Mouse (Mus musculus) limb, embryonic 14.5 days (tissue): Measurements from ENCODE around the gene Ppp6r2. TPM values are rescaled to one million over a fixed set of nuclear protein-coding genes. Genes with fewer than 3 reads are reported as not detected.

ENCODE experiments used
- ATAC-seq: fragments of 200-750 bp; cut with Nextera tagmentation; 2 replicates; pipeline ENCODE4 v1.8.0; 2017; ENCODE audit warnings: low read depth, moderate number of reproducible peaks, moderate TSS enrichment; ENCODE audit not compliant: low FRiP score
- DNase-seq: peaks from one replicate; pipeline ENCODE4 v3.0.0-alpha.2; 2015; ENCODE audit warnings: low spot score
- H3K27ac ChIP-seq: fragments of 300-500 bp; sonication (generic); replicated peaks from 2 replicates; pipeline ENCODE4 v1.5.1; 2014; ENCODE audit warnings: low read depth, mild to moderate bottlenecking, low read length, moderate library complexity, mixed read lengths
- H3K27me3 ChIP-seq: fragments of 300-500 bp; sonication (generic); 2 replicates; pipeline ENCODE4 v1.6.1; 2014; ENCODE audit warnings: low read length, mixed read lengths; ENCODE audit not compliant: control insufficient read depth, insufficient read depth
- H3K36me3 ChIP-seq: fragments of 300-500 bp; sonication (generic); 2 replicates; pipeline ENCODE4 v1.6.1; 2014; ENCODE audit warnings: mild to moderate bottlenecking, low read length, moderate library complexity, mixed read lengths; ENCODE audit not compliant: control insufficient read depth, insufficient read depth
- H3K4me1 ChIP-seq: fragments of 300-500 bp; sonication (generic); 2 replicates; pipeline ENCODE4 v1.6.1; 2014; ENCODE audit warnings: antibody characterized with exemption, low read length, mixed read lengths; ENCODE audit not compliant: control insufficient read depth, insufficient read depth
- H3K4me2 ChIP-seq: fragments of 300-500 bp; sonication (generic); replicated peaks from 2 replicates; pipeline ENCODE4 v1.6.1; 2014; ENCODE audit warnings: low read depth, mild to moderate bottlenecking, low read length, moderate library complexity; ENCODE audit not compliant: severe bottlenecking
- H3K4me3 ChIP-seq: fragments of 300-500 bp; sonication (generic); replicated peaks from 2 replicates; pipeline ENCODE4 v1.5.1; 2014; ENCODE audit warnings: low read length
- H3K9ac ChIP-seq: fragments of 300-500 bp; sonication (generic); 2 replicates; pipeline ENCODE4 v1.6.1; 2014; ENCODE audit warnings: mild to moderate bottlenecking, low read depth, low read length, moderate library complexity; ENCODE audit not compliant: severe bottlenecking
- H3K9me3 ChIP-seq: fragments of 300-500 bp; sonication (generic); 2 replicates; pipeline ENCODE4 v1.6.1; 2016; ENCODE audit warnings: low read length; ENCODE audit not compliant: control insufficient read depth
- POLR2A ChIP-seq: fragments of 200-500 bp; IDR thresholded peaks from 2 replicates; pipeline ENCODE4 v1.8.0; 2012; ENCODE audit warnings: inconsistent platforms, mild to moderate bottlenecking, moderate library complexity, borderline replicate concordance; ENCODE audit not compliant: insufficient read depth, insufficient read length; ENCODE audit errors: extremely low read depth
- WGBS: fragments of 180-500 bp; shearing (Covaris S2); extraction: QIAGEN DNeasy Blood & Tissue Kit; methylation state at CpG from one replicate; pipeline ENCODE4 v1.1.7; 2014; 5-methylcytosine and 5-hydroxymethylcytosine counted together
- polyA plus RNA-seq, 2 experiments: library from polyadenylated mRNA; depleted of rRNA in 1 of 2; stranded (reverse) in 1 of 2; unstranded in 1 of 2; fragments of >200 nt; fragmentation: Nextera tagmentation in 1 of 2; extraction: Ambion mirVana in 1 of 2; gene quantifications; 2 replicates each; pipeline versions ENCODE4 v1.2.1 to v1.2.3; 2012 to 2014

The Ppp6r2 gene
- polyA plus RNA-seq, 2 experiments = 28.3 to 71.5 TPM

- no peaks in the 10 kb centered on the region for H3K9me3 ChIP-seq
- ATAC-seq = no peak
- H3K4me1 ChIP-seq = no peaks in the 10 kb centered on the region
- DNase-seq = no peak
- no peak overlapping the region for H3K9ac ChIP-seq
- H3K36me3 ChIP-seq = peaks cover 92% of the 10 kb centered on the region
- H3K4me3 ChIP-seq = no peak overlapping the region
- no peak for TF ChIP-seq POLR2A
- 94% methylated on average over 2 of the region's 2 CpGs for WGBS
- no peak overlapping the region for H3K27ac ChIP-seq
- no peaks in the 10 kb centered on the region for H3K27me3 ChIP-seq
- no peak overlapping the region for H3K4me2 ChIP-seq
Observed at GRCm38 (mm10) chr15:89297695-89298094, 86.3 kb downstream of the Ppp6r2 start.

DNA sequence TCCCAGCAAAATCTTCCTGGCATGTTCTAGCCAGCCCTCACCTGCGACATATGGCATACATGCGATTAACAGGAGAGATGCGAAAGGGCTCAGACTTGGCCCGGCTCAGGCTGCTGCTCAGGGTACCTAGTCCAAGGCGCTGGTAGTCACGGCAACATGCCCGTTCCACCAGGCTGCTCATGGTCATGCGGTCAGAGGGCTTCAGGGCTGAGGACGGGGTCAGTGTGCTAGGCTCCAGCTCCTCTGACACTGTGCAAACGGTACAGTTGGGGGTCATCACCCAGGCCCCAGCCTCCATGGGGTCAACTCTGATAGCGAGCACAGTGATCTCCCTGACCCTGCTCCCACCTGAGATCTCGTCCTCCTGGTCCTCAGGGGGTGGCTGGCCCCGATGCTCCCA is 88.8 kb downstream of the Ppp6r2 start:
- Histone ChIP-seq H3K27me3 (no peaks in the 10 kb centered on the region), H3K4me3 (no peak overlapping the region), H3K27ac (no peak overlapping the region), H3K4me2 (no peak overlapping the region), H3K36me3 (peaks cover 92% of the 10 kb centered on the region), H3K9me3 (no peaks in the 10 kb centered on the region), H3K9ac (no peak overlapping the region), H3K4me1 (no peaks in the 10 kb centered on the region)
- DNase-seq = no peak
- no peak for ATAC-seq
- 96% methylated on average over 13 of the region's 13 CpGs for WGBS
- no peak for TF ChIP-seq POLR2A

GRCm38 (mm10) chr15:89300600-89300999 is 89.2 kb downstream of the Ppp6r2 start:
- no peak for TF ChIP-seq POLR2A
- WGBS = 95% methylated on average over 8 of the region's 8 CpGs
- Histone ChIP-seq H3K9me3 (no peaks in the 10 kb centered on the region), H3K4me3 (no peak overlapping the region), H3K36me3 (peaks cover 92% of the 10 kb centered on the region), H3K4me2 (no peak overlapping the region), H3K27me3 (no peaks in the 10 kb centered on the region), H3K4me1 (no peaks in the 10 kb centered on the region), H3K9ac (no peak overlapping the region), H3K27ac (no peak overlapping the region)
- DNase-seq (no peak), ATAC-seq (no peak)

GRCm38 (mm10) chr15:89305966-89306365 is 94.6 kb downstream of the Ppp6r2 start:
- 75% methylated on average over 1 of the region's 1 CpGs for WGBS
- Histone ChIP-seq H3K27ac (no peak overlapping the region), H3K4me2 (no peak overlapping the region), H3K27me3 (no peaks in the 10 kb centered on the region), H3K4me3 (no peak overlapping the region), H3K36me3 (peaks cover 64% of the 10 kb centered on the region), H3K9ac (no peak overlapping the region), H3K9me3 (no peaks in the 10 kb centered on the region), H3K4me1 (no peaks in the 10 kb centered on the region)
- no peak for DNase-seq
- no peak for ATAC-seq
- no peak for TF ChIP-seq POLR2A

- no peak for TF ChIP-seq POLR2A
- no peak for ATAC-seq
- Histone ChIP-seq H3K9me3 (no peaks in the 10 kb centered on the region), H3K4me2 (no peak overlapping the region), H3K4me1 (no peaks in the 10 kb centered on the region), H3K27me3 (no peaks in the 10 kb centered on the region), H3K36me3 (peaks cover 49% of the 10 kb centered on the region), H3K4me3 (no peak overlapping the region), H3K9ac (no peak overlapping the region), H3K27ac (no peak overlapping the region)
- 91% methylated on average over 13 of the region's 13 CpGs for WGBS
- no peak for DNase-seq
Observed at GRCm38 (mm10) chr15:89307461-89307860, 96.1 kb downstream of the Ppp6r2 start.
